Mouse (Mus musculus) spleen, adult 2 months (tissue): ENCODE results near the gene Creb5. TPM values are rescaled to one million over a fixed set of nuclear protein-coding genes. Genes with fewer than 3 reads are reported as not detected.

Experiments used
- DNase-seq, 2 experiments: peaks; one replicate each; pipeline versions ENCODE4 v3.0.0 to v3.0.0-alpha.2; 2012 to 2021; ENCODE audit warnings: low spot score in 2 of 2, low read depth in 1 of 2
- H3K27ac ChIP-seq: fragments of 200-500 bp; 2 replicates; pipeline ENCODE4 v1.5.1; 2012; ENCODE audit warnings: low read length, inconsistent platforms; ENCODE audit not compliant: insufficient read depth
- H3K27me3 ChIP-seq: fragments of 200-500 bp; 2 replicates; pipeline ENCODE4 v1.6.1; 2012; ENCODE audit warnings: mild to moderate bottlenecking, moderate library complexity, low read length, inconsistent platforms; ENCODE audit not compliant: control insufficient read depth, insufficient read depth
- H3K36me3 ChIP-seq: fragments of 200-500 bp; 2 replicates; pipeline ENCODE4 v1.6.1; 2012; ENCODE audit warnings: mild to moderate bottlenecking, low read length, inconsistent platforms; ENCODE audit not compliant: control insufficient read depth, insufficient read depth
- H3K4me1 ChIP-seq: fragments of 200-500 bp; 2 replicates; pipeline ENCODE4 v1.6.1; 2011; ENCODE audit warnings: inconsistent platforms; ENCODE audit not compliant: control insufficient read depth, insufficient read depth, insufficient read length
- H3K4me3 ChIP-seq: fragments of 200-500 bp; 2 replicates; pipeline ENCODE4 v1.5.1; 2011; ENCODE audit warnings: mild to moderate bottlenecking, inconsistent platforms; ENCODE audit not compliant: insufficient read depth, insufficient read length; ENCODE audit errors: extremely low read depth
- CTCF ChIP-seq: fragments of 200-500 bp; IDR thresholded peaks from 2 replicates; pipeline ENCODE4 v1.5.1; 2011; ENCODE audit warnings: mild to moderate bottlenecking, inconsistent platforms; ENCODE audit not compliant: insufficient read depth, insufficient read length, insufficient replicate concordance; ENCODE audit errors: extremely low read depth
- POLR2A ChIP-seq: fragments of 200-500 bp; IDR thresholded peaks from 2 replicates; pipeline ENCODE4 v1.6.1; 2011; ENCODE audit warnings: low read depth, low read length, inconsistent platforms
- WGBS: fragments of 180-500 bp; shearing (Covaris S2); methylation state at CpG from one replicate; pipeline ENCODE4 v1.1.7; 2018; 5-methylcytosine and 5-hydroxymethylcytosine counted together
- polyA plus RNA-seq: library from polyadenylated mRNA; depleted of rRNA; stranded (reverse); fragments of >200 nt; gene quantifications from 2 replicates; pipeline ENCODE4 v1.2.3, GENCODE M21; 2012

Creb5 gene
- polyA plus RNA-seq, 1 experiment, result 0.37 TPM

DNA sequence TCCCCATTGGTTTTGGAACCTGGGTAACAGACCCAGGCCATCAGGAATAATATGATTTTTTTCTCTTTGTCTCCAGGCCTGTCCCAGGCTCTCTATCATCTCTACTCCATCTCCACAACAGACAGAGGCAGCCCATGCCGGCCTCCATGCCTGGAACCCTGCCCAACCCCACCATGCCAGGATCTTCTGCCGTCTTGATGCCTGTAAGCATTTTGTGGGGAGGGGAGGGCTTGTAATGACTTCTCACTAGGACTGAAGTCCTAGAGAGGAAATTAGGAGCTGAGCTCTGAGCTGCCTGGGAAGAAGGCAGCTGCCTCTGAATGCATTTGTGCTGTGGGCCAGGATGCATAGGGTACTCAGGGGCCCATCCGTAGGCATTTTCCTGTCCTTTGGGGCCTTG is 317.3 kb downstream of the Creb5 start:
- H3K4me3 ChIP-seq, result no peak overlapping the region
- H3K4me1 ChIP-seq, result no peaks in the 10 kb centered on the region
- no peak overlapping the region for H3K27ac ChIP-seq
- 87% methylated on average over 3 of the region's 3 CpGs for WGBS
- H3K27me3 ChIP-seq, result no peaks in the 10 kb centered on the region
- no peaks in the 10 kb centered on the region for H3K36me3 ChIP-seq
- DNase-seq, result no peak
- no peak for TF ChIP-seq CTCF
- TF ChIP-seq POLR2A, result no peak

DNA sequence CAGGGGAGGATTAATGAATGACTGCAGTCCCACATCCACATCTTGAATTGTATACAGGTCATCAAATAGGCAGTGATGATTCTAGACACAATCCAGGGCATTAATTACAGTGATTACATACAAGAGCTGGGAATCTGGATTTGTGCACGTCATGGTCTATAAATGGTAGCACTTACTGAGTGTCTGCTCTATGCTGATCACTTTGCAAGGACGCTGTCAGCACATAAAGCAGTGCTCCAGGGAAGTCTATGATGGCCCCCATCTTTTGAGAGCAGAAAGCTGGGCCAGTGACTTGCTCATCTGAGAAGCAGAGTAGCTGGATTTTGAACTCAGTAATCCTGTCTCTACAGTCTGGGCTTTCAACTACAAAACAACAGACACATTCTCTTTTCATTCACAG is 318.1 kb downstream of the Creb5 start:
- DNase-seq, result no peak
- TF ChIP-seq POLR2A (no peak), CTCF (no peak)
- no peak overlapping the region for H3K4me3 ChIP-seq
- no peaks in the 10 kb centered on the region for H3K36me3 ChIP-seq
- 88% methylated on average over 2 of the region's 2 CpGs for WGBS
- no peaks in the 10 kb centered on the region for H3K4me1 ChIP-seq
- H3K27me3 ChIP-seq, result no peaks in the 10 kb centered on the region
- H3K27ac ChIP-seq, result no peak overlapping the region

DNA sequence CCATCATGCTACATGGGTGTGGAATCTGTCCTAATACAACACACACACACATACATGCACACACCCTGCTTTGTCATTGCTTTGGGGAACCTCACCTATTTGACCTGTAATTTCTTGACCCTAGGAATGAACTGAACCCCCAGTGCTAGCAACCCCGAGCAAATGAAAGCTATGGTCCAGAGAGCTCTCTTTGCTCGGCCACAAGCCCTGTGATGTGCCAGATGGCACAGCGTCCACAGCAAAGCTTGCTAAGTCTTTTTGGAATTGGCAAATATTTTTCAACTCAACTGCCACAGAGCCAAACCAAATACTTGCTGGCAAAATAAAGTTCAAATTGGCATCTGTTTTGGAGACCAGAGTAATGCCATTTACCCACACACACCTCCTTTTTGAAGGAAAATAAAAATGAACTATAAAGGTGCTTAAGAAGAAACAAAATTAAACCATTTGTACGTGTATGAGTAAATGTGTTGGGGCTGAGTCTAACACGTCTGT is 324.4 kb downstream of the Creb5 start:
- no peaks in the 10 kb centered on the region for H3K27me3 ChIP-seq
- DNase-seq, result no peak
- WGBS, result 87% methylated on average over 5 of the region's 5 CpGs
- H3K4me1 ChIP-seq, result no peaks in the 10 kb centered on the region
- H3K27ac ChIP-seq, result no peak overlapping the region
- no peak overlapping the region for H3K4me3 ChIP-seq
- TF ChIP-seq POLR2A, result no peak
- no peaks in the 10 kb centered on the region for H3K36me3 ChIP-seq

DNA sequence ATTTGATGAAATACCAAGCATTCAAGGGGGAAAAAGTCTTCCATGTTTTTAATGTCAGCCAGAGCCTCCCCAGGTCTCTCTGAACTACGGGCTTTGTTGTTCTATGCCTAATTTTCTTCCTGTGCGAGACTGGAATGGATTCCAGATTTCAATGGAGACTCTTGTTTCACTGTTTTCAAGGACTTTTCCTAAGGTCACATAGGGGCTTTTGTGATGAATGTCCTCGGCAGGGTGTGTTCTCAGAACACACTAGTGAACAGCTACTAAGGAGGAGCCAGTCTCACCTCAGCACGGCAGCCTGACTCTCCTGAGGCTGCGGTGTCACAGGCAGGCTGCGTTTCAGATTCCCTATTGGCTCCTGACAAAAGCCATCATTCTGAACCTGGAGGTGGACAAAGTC is 325.6 kb downstream of the Creb5 start:
- TF ChIP-seq CTCF, result no peak
- TF ChIP-seq POLR2A, result no peak
- Histone ChIP-seq H3K36me3 (no peaks in the 10 kb centered on the region), H3K4me3 (no peak overlapping the region), H3K27ac (no peak overlapping the region), H3K4me1 (no peaks in the 10 kb centered on the region), H3K27me3 (no peaks in the 10 kb centered on the region)
- no peak for DNase-seq
- WGBS, result 88% methylated on average over 6 of the region's 6 CpGs

DNA sequence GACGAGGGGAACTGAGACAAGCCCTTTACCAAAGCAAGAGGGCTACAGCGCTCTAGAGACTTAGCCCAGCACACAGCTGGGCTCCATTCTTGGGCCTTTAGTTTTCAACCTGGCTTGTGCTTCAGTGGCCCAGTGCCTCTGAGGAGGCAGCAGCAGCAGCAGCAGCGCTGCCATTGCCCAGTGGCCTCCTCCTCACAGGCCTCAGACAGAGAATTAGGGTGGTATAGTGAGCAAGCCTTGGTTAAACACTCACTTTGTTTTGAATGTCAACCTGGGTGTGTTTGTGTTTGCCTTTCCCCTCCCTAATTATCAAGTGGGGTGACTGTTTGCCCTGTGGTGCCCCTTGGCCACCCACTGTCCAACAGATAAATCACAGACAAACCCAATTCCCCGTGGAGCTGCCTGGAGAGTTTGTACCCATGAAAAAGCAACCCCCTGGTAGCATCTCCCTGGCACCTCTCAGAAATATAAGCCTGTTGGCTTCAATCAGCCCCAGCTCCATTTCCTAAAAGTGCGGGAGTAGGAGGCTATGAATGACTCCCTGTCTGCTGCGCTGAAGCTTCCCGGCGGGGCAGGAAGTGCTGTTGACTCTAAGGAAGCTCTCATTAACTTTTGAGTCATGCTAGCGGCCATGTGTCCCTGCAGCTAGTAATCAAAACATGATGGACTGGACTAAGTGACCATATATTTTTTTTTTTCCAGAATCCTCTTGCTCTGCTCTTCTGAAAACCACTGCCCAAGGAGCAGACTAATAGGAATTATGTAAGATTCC is 328.6 kb downstream of the Creb5 start:
- no peaks in the 10 kb centered on the region for H3K27me3 ChIP-seq
- no peak for TF ChIP-seq CTCF
- no peak for TF ChIP-seq POLR2A
- 80% methylated on average over 9 of the region's 9 CpGs for WGBS

DNA sequence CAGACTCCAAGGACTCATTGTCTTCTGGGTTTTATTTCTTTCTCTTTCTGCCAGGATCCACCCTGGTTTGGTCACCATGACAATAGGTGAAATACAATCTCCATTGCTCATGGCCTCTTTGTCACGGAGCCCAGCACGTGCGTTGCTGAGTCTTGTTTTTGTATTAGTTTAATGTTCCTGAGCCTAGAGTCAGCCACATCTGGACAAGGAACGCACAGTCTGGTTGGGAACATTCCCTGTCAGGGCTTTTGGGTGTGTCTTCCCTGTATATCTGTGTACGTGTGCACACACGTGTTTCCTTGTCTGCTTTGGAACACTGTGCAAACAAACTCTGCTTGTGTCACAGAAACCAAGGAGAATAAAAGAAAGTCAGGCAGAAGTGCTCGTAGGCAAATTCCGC is 331.1 kb downstream of the Creb5 start:
- H3K4me3 ChIP-seq, result no peak overlapping the region
- WGBS, result 96% methylated on average over 8 of the region's 8 CpGs
- DNase-seq, result no peak
- no peaks in the 10 kb centered on the region for H3K36me3 ChIP-seq
- H3K27me3 ChIP-seq, result no peaks in the 10 kb centered on the region
- no peaks in the 10 kb centered on the region for H3K4me1 ChIP-seq
- TF ChIP-seq POLR2A (no peak), CTCF (no peak)
- no peak overlapping the region for H3K27ac ChIP-seq

More for the DNA sequence above, 328.6 kb downstream of the Creb5 start:
- Histone ChIP-seq H3K36me3 (no peaks in the 10 kb centered on the region), H3K4me3 (no peak overlapping the region), H3K27ac (no peak overlapping the region), H3K4me1 (no peaks in the 10 kb centered on the region)
- no peak for DNase-seq

DNA sequence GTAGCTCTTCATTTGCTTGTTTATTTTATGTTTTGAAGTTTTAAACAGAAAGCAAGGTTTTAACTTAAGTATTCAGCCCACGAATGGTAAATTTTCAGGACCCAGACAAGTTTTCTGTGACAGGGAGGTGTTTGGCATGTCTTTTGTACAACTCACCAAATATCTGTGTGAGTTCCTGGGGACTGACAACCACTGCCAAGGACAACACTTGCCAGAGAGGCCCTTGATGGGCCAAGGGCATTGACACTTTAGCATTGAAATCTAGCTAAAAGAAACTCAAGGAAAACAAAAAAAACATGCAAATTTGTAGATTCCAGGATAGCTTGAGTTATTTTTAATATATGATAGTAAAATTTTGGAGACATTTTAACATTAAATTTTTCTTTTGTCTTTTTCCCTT is 332.6 kb downstream of the Creb5 start:
- Histone ChIP-seq H3K4me1 (no peaks in the 10 kb centered on the region), H3K36me3 (no peaks in the 10 kb centered on the region), H3K4me3 (no peak overlapping the region), H3K27me3 (no peaks in the 10 kb centered on the region), H3K27ac (no peak overlapping the region)
- DNase-seq, result no peak
- TF ChIP-seq POLR2A (no peak), CTCF (no peak)
- WGBS, result 76% methylated on average over 1 of the region's 1 CpGs
